17 mouse cellular contexts compared by ENCODE assay signal in genomic region chr4:89834552-89835206, GRCm38 (mm10).
DNase-seq lines count a peak whose midpoint lies in the region; ATAC-seq and TF ChIP-seq lines count a peak whose summit lies in the region.
"Had no signal": no experiment of that assay in that cellular context is flagged by ENCODE, and none has a peak within 500 bp of the region (broad histone marks: within the 10 kb centered on the region; RNA-seq: fewer than 3 reads in every experiment).

No protein-coding gene starts in this region.

- peak; percentile 1 to 13 for DNase-seq in frontal cortex, postnatal 36 days (ENCODE audit: low spot score in 2 of 2)
- no peak for DNase-seq in frontal cortex, postnatal 10 days (ENCODE audit: low spot score in 2 of 2)
- peak; percentile 13 for DNase-seq in lung, embryonic 14.5 days
- DNase-seq in lung, postnatal 25 days (ENCODE audit: low spot score): no peak
- peak; percentile 26 for DNase-seq in left cerebral cortex, postnatal 4 days
- DNase-seq in urinary bladder, postnatal 10 days (ENCODE audit: low spot score): no peak
- DNase-seq: adrenal gland, postnatal 36 days; gastrocnemius, postnatal 10 days; kidney, postnatal 36 days; lung, postnatal 36 days; thymus, postnatal 25 days had no signal

- intact Hi-C loops in left cerebral cortex, postnatal 4 days (cut with DNase I): no loop called here

- TF ChIP-seq CTCF in lung, embryonic 14.5 days (IDR thresholded peaks at IDR 0.05; ENCODE audit: low read depth): no peak

- no peak overlapping the region for H3K4me3 ChIP-seq in lung, embryonic 14.5 days (ENCODE audit: low read depth, low read length)
- no peak overlapping the region for H3K4me3 ChIP-seq in forebrain, embryonic 16.5 days (replicated peaks; ENCODE audit: low read length)
- H3K4me3 ChIP-seq: erythroblast, embryonic 14.5 days; neural tube, embryonic 15.5 days; stomach, embryonic 15.5 days had no signal

- H3K27me3 ChIP-seq in lung, embryonic 14.5 days (ENCODE audit: insufficient read depth, low read length): no peaks in the 10 kb centered on the region
- no peaks in the 10 kb centered on the region for H3K27me3 ChIP-seq in forebrain, embryonic 16.5 days (replicated peaks; ENCODE audit: control insufficient read depth, insufficient read depth, low read length)
- H3K27me3 ChIP-seq: neural tube, embryonic 15.5 days; stomach, embryonic 15.5 days had no signal

- ATAC-seq in lung, embryonic 14.5 days (ENCODE audit: insufficient read depth): no peak
- peak; percentile 57; the same call in 1 of the 2 replicates for ATAC-seq in forebrain, embryonic 16.5 days
- ATAC-seq: intestine, postnatal 0 days had no signal

- no peak overlapping the region for H3K27ac ChIP-seq in lung, embryonic 14.5 days (ENCODE audit: low read depth)
- H3K27ac ChIP-seq in forebrain, embryonic 16.5 days (ENCODE audit: low read length): no peak overlapping the region
- H3K27ac ChIP-seq: liver, embryonic 14.5 days; neural tube, embryonic 15.5 days; stomach, embryonic 15.5 days had no signal

- H3K9me3 ChIP-seq in lung, embryonic 14.5 days (ENCODE audit: low read depth, low read length): no peaks in the 10 kb centered on the region
- H3K9me3 ChIP-seq in forebrain, embryonic 16.5 days (ENCODE audit: control insufficient read depth, low read length): no peaks in the 10 kb centered on the region
- H3K9me3 ChIP-seq: neural tube, embryonic 15.5 days; stomach, embryonic 15.5 days had no signal

- H3K36me3 ChIP-seq in lung, embryonic 14.5 days (ENCODE audit: insufficient read depth): no peaks in the 10 kb centered on the region
- H3K36me3 ChIP-seq in forebrain, embryonic 16.5 days (ENCODE audit: control insufficient read depth, insufficient read depth): no peaks in the 10 kb centered on the region
- H3K36me3 ChIP-seq: neural tube, embryonic 15.5 days; stomach, embryonic 15.5 days had no signal

- H3K9ac ChIP-seq in lung, embryonic 14.5 days: no peak overlapping the region
- no peak overlapping the region for H3K9ac ChIP-seq in forebrain, embryonic 16.5 days (replicated peaks; ENCODE audit: low read depth, low read length)
- H3K9ac ChIP-seq: liver, embryonic 14.5 days; neural tube, embryonic 15.5 days; stomach, embryonic 15.5 days had no signal

- H3K4me2 ChIP-seq in lung, embryonic 14.5 days: no peak overlapping the region
- H3K4me2 ChIP-seq in forebrain, embryonic 16.5 days (ENCODE audit: low read length): no peak overlapping the region
- H3K4me2 ChIP-seq: neural tube, embryonic 15.5 days; stomach, embryonic 15.5 days had no signal

- H3K4me1 ChIP-seq in lung, embryonic 14.5 days (ENCODE audit: insufficient read depth): no peaks in the 10 kb centered on the region
- H3K4me1 ChIP-seq in forebrain, embryonic 16.5 days (replicated peaks; ENCODE audit: control insufficient read depth, insufficient read depth, low read length): 0 out of 2 replicates have a peak, but pooled peaks cover 3% of the 10 kb centered on the region
- H3K4me1 ChIP-seq: neural tube, embryonic 15.5 days; stomach, embryonic 15.5 days had no signal

- WGBS in lung, embryonic 14.5 days: 37% methylated on average over 6 of the region's 6 CpGs
- 42% methylated on average over 6 of the region's 6 CpGs for WGBS in forebrain, embryonic 16.5 days

Comparison
In these comparisons a context has a peak if more than half of its experiments do, and no peak if none do; other contexts are left out.
1. DNase-seq: peak in frontal cortex, postnatal 36 days (2 of 2), lung, embryonic 14.5 days (single experiment) and left cerebral cortex, postnatal 4 days (single experiment); none in frontal cortex, postnatal 10 days (0 of 2), lung, postnatal 25 days (single experiment) and urinary bladder, postnatal 10 days (single experiment).